Mouse (Mus musculus) adrenal gland, adult 18-20 months (tissue): ENCODE data around the gene Mlx. TPM values are rescaled to one million over a fixed set of nuclear protein-coding genes. Genes with fewer than 3 reads are reported as not detected.

Source experiments
- DNase-seq, 2 experiments: peaks; one replicate each; pipeline ENCODE4 v3.0.0; 2021 to 2022; ENCODE audit warnings: low spot score in 2 of 2
- total RNA-seq, 2 experiments: library from RNA; stranded (reverse); gene quantifications; 1 replicate in 1 of 2; 2 replicates in 1 of 2; pipeline ENCODE4 v1.2.3; 2021

The Mlx gene
- total RNA-seq, 2 experiments from 2014 or later, result 46.5 to 61.8 TPM

DNA sequence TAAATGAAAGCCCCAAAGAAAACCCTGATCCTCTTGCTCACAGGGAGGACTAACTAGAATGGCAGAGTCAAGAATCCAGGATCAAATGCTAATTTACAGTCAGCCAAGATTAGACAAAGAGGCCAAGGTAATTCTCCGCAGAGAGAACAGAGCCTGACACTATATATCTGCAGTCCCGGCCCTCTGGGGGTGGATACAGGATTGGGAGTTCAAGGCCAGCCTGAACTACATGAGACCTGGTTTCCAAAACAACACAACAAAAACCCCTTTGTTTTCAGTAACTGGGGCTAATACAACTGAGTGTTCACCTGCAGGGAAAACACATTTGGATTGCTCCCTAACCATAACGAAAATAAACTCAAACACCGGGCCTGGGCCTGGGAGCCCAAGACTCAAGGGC is 22.6 kb upstream of the Mlx start:
- peak in 1 of 2 experiments; percentile 19 for DNase-seq

DNA sequence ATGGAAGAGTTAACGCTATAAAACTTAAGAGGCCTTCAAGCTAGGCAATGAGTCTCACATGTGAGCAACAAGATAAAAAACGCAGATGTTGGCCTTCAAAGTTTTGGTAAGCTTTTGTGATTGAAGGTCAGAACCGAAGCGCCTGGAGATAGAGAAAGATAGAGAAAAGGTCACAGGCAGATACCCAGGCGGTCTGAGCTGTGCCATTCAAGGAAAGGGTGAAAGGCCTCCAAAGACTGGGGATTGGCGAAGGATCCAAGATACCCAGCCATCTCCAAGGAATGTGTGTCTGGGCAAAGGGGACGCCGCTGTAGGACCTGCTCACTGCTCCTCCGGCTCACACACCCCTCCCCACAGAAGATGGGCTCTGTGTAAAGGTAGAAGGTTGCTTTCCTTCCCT is 22.1 kb upstream of the Mlx start:
- peak in 1 of 2 experiments; percentile 39 for DNase-seq

GRCm38 (mm10) chr11:101066549-101067412 is 20.3 kb upstream of the Mlx start:
- DNase-seq, result peak; percentile 82 to 84

DNA sequence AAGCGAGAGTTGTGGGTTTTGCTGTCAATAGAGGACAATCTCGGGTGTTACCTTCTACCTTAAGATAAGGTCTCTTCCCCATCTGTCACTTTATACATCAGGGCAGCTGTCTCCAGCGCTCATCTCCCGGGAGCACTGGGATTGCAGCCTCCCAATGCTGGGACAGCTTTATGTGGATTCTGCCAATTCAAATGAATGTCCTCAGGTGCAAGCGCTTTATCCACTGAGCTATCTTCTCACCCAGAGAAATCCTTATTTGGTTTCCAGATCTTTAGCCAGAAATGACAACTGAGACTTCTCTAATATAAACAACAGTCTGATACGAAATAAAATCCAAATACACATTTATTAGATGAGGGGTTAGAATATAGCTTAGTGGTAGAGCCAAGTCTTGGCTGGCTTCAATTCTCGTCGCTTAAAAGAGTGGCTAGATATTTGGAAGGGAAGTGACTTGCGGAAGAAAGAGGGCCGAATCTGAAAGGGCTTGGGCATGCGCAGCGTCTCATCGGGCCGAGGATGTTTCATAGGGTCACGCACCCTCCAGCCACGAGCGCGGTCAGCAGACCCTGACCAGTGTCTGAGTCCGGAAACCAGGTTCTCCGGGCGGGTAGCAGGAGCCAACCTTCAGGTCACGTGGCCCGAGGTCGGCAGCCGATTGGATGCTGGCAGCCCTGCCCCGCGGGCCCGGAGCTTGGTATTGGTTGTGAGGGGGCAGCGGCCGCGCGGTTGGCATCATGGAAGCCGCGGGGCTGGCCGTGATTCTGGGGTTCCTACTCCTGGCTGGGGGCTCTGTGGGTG is 17.5 kb upstream of the Mlx start, which contains the start of gene Naglu:
Gene Naglu, plus strand, starts transcription at position 622 of the 798 bp plus-strand sequence.
- peak; percentile 93 to 94 for DNase-seq

- DNase-seq, result no peak
Measured at GRCm38 (mm10) chr11:101070189-101070527, 16.9 kb upstream of the Mlx start.

GRCm38 (mm10) chr11:101070987-101071386 is 16.1 kb upstream of the Mlx start:
- DNase-seq, result no peak

DNA sequence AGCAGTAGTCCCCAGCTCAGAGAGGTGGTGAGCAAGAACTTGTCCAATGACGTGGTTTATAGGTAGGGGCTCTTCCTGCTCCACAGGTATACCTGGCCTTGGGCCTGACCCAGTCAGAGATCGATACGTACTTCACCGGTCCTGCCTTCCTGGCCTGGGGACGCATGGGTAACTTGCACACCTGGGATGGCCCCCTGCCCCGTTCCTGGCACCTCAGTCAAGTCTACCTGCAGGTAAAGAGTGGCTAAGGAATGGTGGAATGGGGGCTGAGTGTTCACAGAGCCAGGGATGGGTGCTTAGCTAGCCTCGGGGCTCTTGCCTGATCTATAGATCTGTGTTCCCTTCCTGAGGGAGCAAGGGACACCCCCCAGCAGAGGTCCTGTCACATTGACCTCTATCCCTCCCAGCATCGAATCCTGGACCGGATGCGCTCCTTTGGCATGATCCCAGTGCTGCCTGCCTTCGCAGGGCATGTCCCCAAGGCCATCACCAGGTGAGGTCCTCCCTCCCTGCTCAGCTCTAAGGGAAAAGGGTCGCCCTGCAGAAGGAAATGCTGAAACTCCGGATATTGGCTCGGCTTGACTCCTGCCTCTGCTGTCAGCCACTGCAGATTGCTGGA is 15.2 kb upstream of the Mlx start:
- DNase-seq, result no peak

- DNase-seq, result no peak
Measured at GRCm38 (mm10) chr11:101078121-101078520, 9.0 kb upstream of the Mlx start, which contains the start of gene Hsd17b1. TSS of gene Hsd17b1 (plus strand) at chr11:101078411.

- no peak for DNase-seq
Measured at GRCm38 (mm10) chr11:101079746-101080145, 7.3 kb upstream of the Mlx start.

DNA sequence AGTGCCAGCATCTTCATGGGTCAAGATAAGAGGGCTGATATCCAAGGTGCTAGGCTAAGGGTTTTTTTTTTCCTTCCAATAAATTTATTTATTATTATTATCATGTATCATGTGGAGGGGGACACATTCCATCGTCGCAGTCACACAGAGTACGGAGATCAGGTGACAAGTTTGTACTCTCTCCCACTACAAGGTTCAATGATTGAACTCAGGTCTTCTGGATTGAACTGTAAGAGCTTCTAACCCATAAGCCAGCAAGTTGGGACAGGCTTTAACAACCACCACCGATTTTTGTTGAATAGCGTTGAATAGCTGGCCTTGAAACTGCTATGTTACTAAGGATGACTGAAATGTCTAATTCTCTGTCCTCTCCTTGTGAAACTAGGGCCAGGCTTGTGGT is 6.7 kb upstream of the Mlx start:
- DNase-seq, result no peak

DNA sequence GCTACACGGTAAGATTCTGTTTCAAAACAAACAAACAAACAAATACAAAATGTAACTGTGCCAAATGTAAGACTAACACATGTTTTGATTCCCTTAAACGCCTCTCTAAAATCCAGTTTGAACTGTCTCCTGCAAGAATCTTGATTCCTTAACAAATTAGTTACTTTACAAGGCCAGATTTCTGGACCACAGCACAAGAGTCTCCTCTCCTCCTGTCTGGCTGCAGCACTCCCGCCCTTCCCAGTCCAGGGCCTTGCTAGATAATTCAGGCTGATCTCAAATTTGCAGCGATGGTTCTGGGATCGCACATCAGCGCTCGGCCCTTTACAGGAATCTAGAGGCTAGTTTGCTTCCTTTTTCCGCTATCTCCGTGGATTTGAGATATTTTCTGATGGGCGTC is 5.4 kb upstream of the Mlx start:
- DNase-seq, result no peak

GRCm38 (mm10) chr11:101082208-101083082 is 4.6 kb upstream of the Mlx start, which contains the start of gene Coasy:
TSS of gene Coasy (plus strand) at chr11:101082565.
- DNase-seq, result peak; percentile 75 to 79

DNA sequence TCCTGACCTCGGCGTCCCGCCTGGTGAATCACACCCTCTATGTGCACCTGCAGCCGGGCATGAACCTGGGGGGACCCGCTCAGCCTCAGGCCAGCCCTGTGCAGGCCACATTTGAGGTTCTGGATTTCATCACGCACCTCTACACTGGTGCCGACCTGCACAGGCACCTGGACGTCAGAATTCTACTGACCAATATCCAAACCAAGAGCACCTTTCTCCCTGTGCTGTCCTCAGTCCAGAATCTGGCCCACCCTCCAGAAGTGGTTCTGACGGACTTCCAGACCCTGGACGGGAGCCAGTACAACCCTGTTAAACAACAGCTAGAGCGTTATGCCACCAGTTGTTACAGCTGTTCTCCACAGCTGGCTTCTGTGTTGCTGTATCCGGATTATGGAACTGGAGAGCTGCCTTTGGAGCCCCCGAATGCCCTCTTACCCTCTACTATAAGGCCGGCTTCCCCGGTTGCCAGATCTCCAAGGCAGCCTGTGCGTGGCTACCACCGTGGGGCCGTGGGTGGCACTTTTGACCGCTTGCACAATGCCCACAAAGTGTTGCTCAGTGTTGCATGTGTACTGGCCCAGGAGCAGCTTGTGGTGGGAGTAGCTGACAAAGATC is 3.9 kb upstream of the Mlx start:
- no peak for DNase-seq

DNA sequence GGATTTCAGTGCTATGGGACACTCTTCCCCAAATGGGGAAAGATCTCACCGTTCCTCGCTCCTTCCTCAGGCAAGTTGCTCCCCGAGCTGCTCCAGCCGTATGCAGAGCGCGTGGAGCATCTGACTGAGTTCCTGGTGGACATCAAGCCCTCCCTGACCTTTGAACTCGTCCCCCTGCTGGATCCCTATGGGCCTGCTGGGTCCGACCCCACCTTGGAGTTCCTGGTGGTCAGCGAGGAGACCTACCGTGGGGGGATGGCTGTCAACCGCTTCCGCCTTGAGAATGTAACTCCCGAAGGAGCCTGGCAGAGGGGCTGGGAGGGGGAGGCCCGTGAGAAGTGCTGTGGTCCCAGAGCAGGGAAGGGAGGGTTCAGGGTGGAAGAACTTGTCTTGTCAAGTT is 2.8 kb upstream of the Mlx start:
- no peak for DNase-seq

GRCm38 (mm10) chr11:101084811-101085210 is 2.3 kb upstream of the Mlx start:
- no peak for DNase-seq

DNA sequence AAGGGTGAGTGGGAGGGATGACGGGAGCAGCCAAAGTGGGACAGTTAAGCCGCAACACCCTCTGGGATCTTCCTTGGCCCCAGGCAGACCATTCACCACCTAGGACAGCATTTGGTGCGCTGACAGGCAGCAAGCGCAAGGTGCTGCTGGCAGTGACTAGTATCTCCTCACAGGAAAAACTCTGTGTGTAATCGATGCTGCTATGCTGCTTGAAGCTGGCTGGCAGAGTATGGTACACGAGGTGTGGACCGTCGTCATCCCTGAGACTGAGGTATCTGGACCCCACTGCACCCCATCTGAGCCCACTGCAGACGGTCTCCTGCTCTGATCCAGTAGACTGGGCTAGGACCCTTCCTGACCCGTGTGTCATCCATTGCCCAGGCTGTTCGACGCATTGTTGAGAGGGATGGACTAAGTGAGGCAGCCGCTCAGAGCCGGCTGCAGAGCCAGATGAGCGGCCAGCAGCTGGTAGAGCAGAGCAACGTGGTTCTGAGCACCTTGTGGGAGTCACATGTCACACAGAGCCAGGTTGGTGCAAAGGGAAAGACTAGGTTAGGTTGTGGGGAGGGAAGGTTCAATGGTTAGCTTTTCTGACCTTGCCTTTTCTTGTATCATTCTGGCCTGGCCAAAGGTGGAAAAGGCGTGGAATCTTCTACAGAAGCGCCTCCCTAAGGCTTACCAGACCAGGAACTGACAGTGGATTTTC is 1.3 kb upstream of the Mlx start:
- DNase-seq, result no peak

DNA sequence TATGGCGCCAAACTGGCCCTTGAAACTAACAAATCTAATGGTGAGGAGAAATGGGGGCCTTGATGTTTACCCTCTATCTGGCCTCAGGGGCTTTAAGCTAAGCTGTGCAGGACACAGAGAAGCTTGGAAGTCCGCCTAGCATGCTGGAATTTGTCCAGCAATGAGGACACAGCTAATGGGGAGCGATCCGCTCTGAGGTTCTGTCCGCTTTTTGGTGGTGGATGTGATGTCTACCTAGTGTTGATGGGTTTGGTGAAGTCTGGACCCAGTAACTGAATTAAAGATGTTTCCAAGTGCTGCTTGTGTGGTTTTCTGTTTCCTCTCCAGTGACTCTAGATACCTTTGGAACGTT is 778 bp upstream of the Mlx start:
- DNase-seq, result no peak

DNA sequence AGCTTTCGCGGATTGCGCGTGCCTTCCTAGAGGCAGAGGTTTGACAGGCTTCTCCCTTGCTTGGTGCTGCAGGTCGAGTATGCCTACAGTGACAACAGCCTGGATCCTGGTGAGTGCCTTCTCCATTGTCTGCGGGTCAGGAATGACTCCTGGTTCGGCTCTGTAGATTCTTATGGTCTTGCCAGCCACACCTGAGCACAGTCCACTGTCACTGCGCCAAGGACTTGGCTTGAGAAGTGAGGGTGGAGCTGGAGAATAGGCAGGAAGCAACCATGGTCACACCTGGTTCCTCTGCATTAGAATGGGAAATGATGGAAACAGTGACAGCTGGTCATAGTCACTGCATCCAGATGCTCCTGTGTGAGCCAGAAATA is 592 bp downstream of the Mlx start:
- no peak for DNase-seq

DNA sequence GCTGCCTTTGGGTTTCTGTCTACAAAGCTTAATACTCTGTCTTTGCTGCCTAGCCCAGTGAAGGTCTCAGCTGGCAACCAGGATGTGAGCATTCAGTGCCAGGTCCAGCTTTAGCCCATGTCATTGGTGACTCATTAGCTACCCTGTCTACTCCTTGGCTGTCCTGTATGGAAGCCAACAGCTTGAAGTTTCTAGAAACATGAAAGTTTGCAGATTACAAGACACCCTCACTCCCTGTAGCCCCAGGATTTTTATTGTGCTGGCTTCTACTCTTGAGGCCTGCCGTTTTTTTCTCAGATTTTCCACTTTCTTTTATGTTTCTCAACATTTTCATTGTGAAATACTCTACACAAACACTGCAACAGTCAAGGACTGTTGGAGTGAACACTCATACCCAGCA is 2.9 kb downstream of the Mlx start:
- no peak for DNase-seq

GRCm38 (mm10) chr11:101094930-101095313 is 7.8 kb downstream of the Mlx start:
- DNase-seq, result no peak
